Mouse (Mus musculus) MEL (cell line): ENCODE measurements around the gene Adora3.

ENCODE experiments used
- CTCF ChIP-seq, 3 experiments: IDR thresholded peaks in 2 of 3; conservative IDR thresholded peaks in 1 of 3; 2 replicates each; pipeline ENCODE4 v1.5.1; 2011 to 2012; ENCODE audit warnings: low read length in 3 of 3, low read depth in 2 of 3, mild to moderate bottlenecking in 2 of 3, improper control_type of control experiment in 1 of 3, inconsistent platforms in 1 of 3, mixed read lengths in 1 of 3, moderate library complexity in 1 of 3; ENCODE audit not compliant: control insufficient read depth in 1 of 3, insufficient read depth in 1 of 3, poor library complexity in 1 of 3, severe bottlenecking in 1 of 3
- EP300 ChIP-seq, 2 experiments: IDR thresholded peaks; 2 replicates each; pipeline ENCODE4 v1.6.1; 2011; ENCODE audit warnings: improper control_type of control experiment in 2 of 2, low read length in 2 of 2, low read depth in 1 of 2, mild to moderate bottlenecking in 1 of 2
- JUND ChIP-seq: IDR thresholded peaks from 2 replicates; pipeline ENCODE4 v1.6.1; 2011; ENCODE audit warnings: low read depth, mild to moderate bottlenecking, improper control_type of control experiment, low read length
- ZKSCAN1 ChIP-seq: IDR thresholded peaks from 2 replicates; pipeline ENCODE4 v1.6.1; 2012; ENCODE audit warnings: low read depth, mild to moderate bottlenecking, inconsistent platforms, low read length, improper control_type of control experiment, moderate library complexity

DNA sequence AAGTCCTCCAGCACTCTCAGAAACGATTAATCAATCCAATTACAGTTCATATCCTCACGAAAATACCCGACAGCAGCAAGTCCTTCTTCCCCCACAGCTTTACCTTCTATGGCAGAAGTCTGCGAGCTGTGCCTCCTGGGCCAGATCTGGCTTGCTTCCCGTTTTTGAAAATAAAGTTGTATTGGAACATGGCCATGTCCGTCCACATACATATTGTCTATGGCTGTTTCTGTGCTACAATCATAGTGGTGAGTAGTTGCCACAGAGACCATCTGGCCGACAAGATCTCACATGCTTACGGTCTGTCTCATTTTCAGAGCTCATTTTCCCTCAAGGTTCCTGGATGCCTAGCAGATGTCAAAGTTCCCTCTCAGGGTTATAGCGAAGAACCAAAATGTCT is 5.5 kb upstream of the Adora3 start:
- TF ChIP-seq JUND (no peak), CTCF (IDR thresholded peaks at IDR 0.05 in 2 of 3, conservative IDR thresholded peaks at IDR 0.05 in 1 of 3; ENCODE audit: control insufficient read depth in 1 of 3, insufficient read depth in 1 of 3, low read depth in 2 of 3, low read length in 3 of 3, poor library complexity in 1 of 3, severe bottlenecking in 1 of 3) (no peak), EP300 (IDR thresholded peaks at IDR 0.05; ENCODE audit: low read depth in 1 of 2, low read length in 2 of 2) (no peak), ZKSCAN1 (no peak)
